In genomic region chr8:92460129-92460953, GRCm38 (mm10) we compare ENCODE assay signal across 8 mouse cellular contexts.
DNase-seq lines count a peak whose midpoint lies in the region; ATAC-seq and TF ChIP-seq lines count a peak whose summit lies in the region.

No protein-coding gene starts in this region.

- under 1% methylated on average over 91 of the region's 93 CpGs for WGBS in kidney, embryonic 14.5 days
- under 1% methylated on average over 93 of the region's 93 CpGs for WGBS in hindbrain, embryonic 13.5 days
- WGBS in liver, postnatal 0 days (ENCODE audit: insufficient replicate concordance), result 1% methylated on average over 93 of the region's 93 CpGs

- no peak for DNase-seq in kidney, adult 9 months
- peak; percentile 24 for DNase-seq in embryo, embryonic 11.5 days (ENCODE audit: low read depth, low spot score)
- DNase-seq in liver, postnatal 0 days, result no peak
- DNase-seq in right cerebral cortex, adult 18-20 months, result peak; percentile 19
- no peak for DNase-seq in thymus, adult 18-20 months
- DNase-seq in thymus, postnatal 10 days (ENCODE audit: low spot score in 2 of 2), result no peak

- peak overlapping the region; percentile 43; the same call in 1 of the 2 replicates for H3K9ac ChIP-seq in kidney, embryonic 14.5 days (ENCODE audit: low read depth, low read length)
- H3K9ac ChIP-seq in hindbrain, embryonic 13.5 days, result peak overlapping the region; percentile 81
- H3K9ac ChIP-seq in liver, postnatal 0 days (replicated peaks), result no peak overlapping the region

- H3K4me2 ChIP-seq in kidney, embryonic 14.5 days (replicated peaks; ENCODE audit: low read depth, low read length), result peak overlapping the region; percentile 93
- peak overlapping the region; percentile 81 for H3K4me2 ChIP-seq in hindbrain, embryonic 13.5 days
- H3K4me2 ChIP-seq in liver, postnatal 0 days (ENCODE audit: low read depth, low read length), result peak overlapping the region; percentile 51

- peak overlapping the region; percentile 50 for H3K4me3 ChIP-seq in kidney, embryonic 14.5 days (ENCODE audit: low read length)
- H3K4me3 ChIP-seq in hindbrain, embryonic 13.5 days, result peak overlapping the region; percentile 65
- H3K4me3 ChIP-seq in liver, postnatal 0 days (ENCODE audit: low read depth, low read length), result peak overlapping the region; percentile 32

- no peak for TF ChIP-seq EP300 in liver, postnatal 0 days (IDR thresholded peaks at IDR 0.05; ENCODE audit: low read depth)

- H3K27me3 ChIP-seq in kidney, embryonic 14.5 days (ENCODE audit: control insufficient read depth, insufficient read depth, low read length), result peaks cover 34% of the 10 kb centered on the region
- peaks cover 71% of the 10 kb centered on the region for H3K27me3 ChIP-seq in hindbrain, embryonic 13.5 days
- H3K27me3 ChIP-seq in liver, postnatal 0 days (ENCODE audit: insufficient read depth, low read length), result peaks cover 42% of the 10 kb centered on the region

- no peaks in the 10 kb centered on the region for H3K4me1 ChIP-seq in kidney, embryonic 14.5 days (ENCODE audit: control insufficient read depth, insufficient read depth, low read length)
- peaks cover 13% of the 10 kb centered on the region for H3K4me1 ChIP-seq in hindbrain, embryonic 13.5 days (replicated peaks)
- no peaks in the 10 kb centered on the region for H3K4me1 ChIP-seq in liver, postnatal 0 days (ENCODE audit: insufficient read depth)

- no peaks in the 10 kb centered on the region for H3K36me3 ChIP-seq in kidney, embryonic 14.5 days (ENCODE audit: control insufficient read depth, insufficient read depth, low read length)
- H3K36me3 ChIP-seq in hindbrain, embryonic 13.5 days, result no peaks in the 10 kb centered on the region
- H3K36me3 ChIP-seq in liver, postnatal 0 days (replicated peaks; ENCODE audit: insufficient read depth, low read length), result no peaks in the 10 kb centered on the region

- TF ChIP-seq CTCF in liver, postnatal 0 days (IDR thresholded peaks at IDR 0.05; ENCODE audit: low read depth), result no peak

- ATAC-seq in kidney, embryonic 14.5 days (ENCODE audit: low FRiP score, low TSS enrichment), result peak; percentile 66
- ATAC-seq in hindbrain, embryonic 13.5 days (ENCODE audit: low FRiP score), result peak; percentile 91
- ATAC-seq in liver, postnatal 0 days, result no peak

- H3K27ac ChIP-seq in kidney, embryonic 14.5 days (ENCODE audit: low read depth, low read length), result no peak overlapping the region
- peak overlapping the region; percentile 81 for H3K27ac ChIP-seq in hindbrain, embryonic 13.5 days
- H3K27ac ChIP-seq in liver, postnatal 0 days (ENCODE audit: low read depth), result no peak overlapping the region

- H3K9me3 ChIP-seq in kidney, embryonic 14.5 days (ENCODE audit: control insufficient read depth, low read length), result no peaks in the 10 kb centered on the region
- H3K9me3 ChIP-seq in hindbrain, embryonic 13.5 days, result peaks cover 7% of the 10 kb centered on the region; the same call in 1 of the 2 replicates
- H3K9me3 ChIP-seq in liver, postnatal 0 days (ENCODE audit: low read length), result no peaks in the 10 kb centered on the region

Comparison
In these comparisons a context has a peak if more than half of its experiments do, and no peak if none do; other contexts are left out.
1. DNase-seq: peak in embryo, embryonic 11.5 days (single experiment) and right cerebral cortex, adult 18-20 months (single experiment); none in kidney, adult 9 months (single experiment), liver, postnatal 0 days (single experiment), thymus, adult 18-20 months (0 of 2) and thymus, postnatal 10 days (0 of 2).
2. Peak in every context shown above with its lines, with median percentiles within 50 percentile points of each other: H3K4me2 ChIP-seq and H3K4me3 ChIP-seq.